In the genomic region with DNA sequence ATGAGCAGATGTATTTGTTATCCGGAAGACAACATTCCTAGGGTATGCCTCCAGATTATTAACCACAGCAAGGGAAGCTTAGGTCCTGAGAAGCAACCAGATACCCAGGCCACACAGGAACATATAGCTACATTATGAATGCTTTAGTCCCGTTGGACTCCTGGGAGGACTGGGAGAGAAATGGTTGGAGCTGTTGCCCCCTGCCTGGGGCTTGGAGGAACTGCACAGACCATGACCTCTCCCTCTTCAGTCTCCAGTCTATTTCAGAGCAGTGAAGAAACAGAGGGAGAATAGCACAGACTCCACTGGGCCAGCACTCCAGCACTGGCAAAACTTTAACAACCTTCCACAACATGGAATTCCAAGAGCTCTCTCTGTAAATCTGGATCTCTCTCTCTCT, we compare ENCODE assay signal across 8 mouse cellular contexts. TPM values are rescaled to one million over a fixed set of nuclear protein-coding genes. Genes with fewer than 3 reads are reported as not detected.
DNase-seq lines count a peak whose midpoint lies in the region; ATAC-seq and TF ChIP-seq lines count a peak whose summit lies in the region.

No protein-coding gene starts in this region.

- H3K79me2 ChIP-seq in CH12.LX (replicated peaks; ENCODE audit: control insufficient read depth, extremely low read depth, insufficient read depth, poor library complexity, severe bottlenecking) = no peaks in the 10 kb centered on the region

- no peak overlapping the region for H3K4me2 ChIP-seq in hindbrain, embryonic 11.5 days (replicated peaks; ENCODE audit: low read depth, low read length)
- no peak overlapping the region for H3K4me2 ChIP-seq in hindbrain, embryonic 16.5 days (ENCODE audit: low read length)
- no peak overlapping the region for H3K4me2 ChIP-seq in CH12.LX (ENCODE audit: insufficient read depth, low read depth, poor library complexity, severe bottlenecking)
- H3K4me2 ChIP-seq in intestine, embryonic 16.5 days (ENCODE audit: low read depth, low read length) = no peak overlapping the region
- no peak overlapping the region for H3K4me2 ChIP-seq in forebrain, embryonic 11.5 days (ENCODE audit: low read depth, low read length, severe bottlenecking)

- H3K9ac ChIP-seq in hindbrain, embryonic 11.5 days (ENCODE audit: low read depth, low read length) = no peak overlapping the region
- H3K9ac ChIP-seq in hindbrain, embryonic 16.5 days (ENCODE audit: low read depth, low read length) = no peak overlapping the region
- no peak overlapping the region for H3K9ac ChIP-seq in CH12.LX (ENCODE audit: insufficient read depth, low read depth)
- H3K9ac ChIP-seq in intestine, embryonic 16.5 days (ENCODE audit: low read depth, low read length) = no peak overlapping the region
- no peak overlapping the region for H3K9ac ChIP-seq in forebrain, embryonic 11.5 days (ENCODE audit: low read length)

- in situ Hi-C loops in CH12.LX (cut with MboI; ENCODE audit: low pct_ligation_motif_present, low pct_unique_long_range_greater_than_20kb, low sequenced_read_pairs) = no loop called here

- ATAC-seq in hindbrain, embryonic 11.5 days (ENCODE audit: low FRiP score) = no peak
- no peak for ATAC-seq in hindbrain, embryonic 16.5 days
- peak; percentile 68; the same call in 1 of the 2 replicates for ATAC-seq in intestine, embryonic 16.5 days
- ATAC-seq in forebrain, embryonic 11.5 days (replicated peaks; ENCODE audit: low FRiP score) = no peak

- H3K27me3 ChIP-seq in hindbrain, embryonic 11.5 days (ENCODE audit: control insufficient read depth, insufficient read depth, low read length) = no peaks in the 10 kb centered on the region
- H3K27me3 ChIP-seq in hindbrain, embryonic 16.5 days (replicated peaks; ENCODE audit: control insufficient read depth, insufficient read depth, low read length) = no peaks in the 10 kb centered on the region
- H3K27me3 ChIP-seq in CH12.LX (replicated peaks) = no peaks in the 10 kb centered on the region
- no peaks in the 10 kb centered on the region for H3K27me3 ChIP-seq in intestine, embryonic 16.5 days (replicated peaks; ENCODE audit: control insufficient read depth, insufficient read depth, low read length)
- H3K27me3 ChIP-seq in forebrain, embryonic 11.5 days (ENCODE audit: control insufficient read depth, insufficient read depth, low read length) = no peaks in the 10 kb centered on the region

- no peaks in the 10 kb centered on the region for H3K9me3 ChIP-seq in hindbrain, embryonic 11.5 days (ENCODE audit: control insufficient read depth, low read length)
- no peaks in the 10 kb centered on the region for H3K9me3 ChIP-seq in hindbrain, embryonic 16.5 days (ENCODE audit: control insufficient read depth, low read length)
- H3K9me3 ChIP-seq in CH12.LX (replicated peaks; ENCODE audit: low read length) = no peaks in the 10 kb centered on the region
- no peaks in the 10 kb centered on the region for H3K9me3 ChIP-seq in intestine, embryonic 16.5 days (ENCODE audit: control insufficient read depth, low read length)
- H3K9me3 ChIP-seq in forebrain, embryonic 11.5 days (ENCODE audit: control insufficient read depth, low read length) = no peaks in the 10 kb centered on the region

- no peak overlapping the region for H3K4me3 ChIP-seq in hindbrain, embryonic 11.5 days (ENCODE audit: low read depth, low read length)
- no peak overlapping the region for H3K4me3 ChIP-seq in hindbrain, embryonic 16.5 days (ENCODE audit: low read length)
- no peak overlapping the region for H3K4me3 ChIP-seq in CH12.LX (replicated peaks in 1 of 3; ENCODE audit: low read depth in 2 of 3, low read length in 2 of 3, poor library complexity in 1 of 3)
- H3K4me3 ChIP-seq in bone marrow, adult 2 months (replicated peaks; ENCODE audit: control insufficient read depth, low read depth, low read length) = no peak overlapping the region
- H3K4me3 ChIP-seq in intestine, embryonic 16.5 days (ENCODE audit: low read length) = no peak overlapping the region
- no peak overlapping the region for H3K4me3 ChIP-seq in forebrain, embryonic 11.5 days (ENCODE audit: low read depth, low read length)

- H3K4me1 ChIP-seq in hindbrain, embryonic 11.5 days (replicated peaks; ENCODE audit: control insufficient read depth, insufficient read depth, low read length) = no peaks in the 10 kb centered on the region
- peaks cover 8% of the 10 kb centered on the region; the same call in 1 of the 2 replicates for H3K4me1 ChIP-seq in hindbrain, embryonic 16.5 days (ENCODE audit: control insufficient read depth, insufficient read depth, low read depth, low read length)
- H3K4me1 ChIP-seq in CH12.LX (ENCODE audit: control insufficient read depth in 1 of 2, insufficient read depth in 2 of 2) = peaks cover 26 to 44% of the 10 kb centered on the region in 2 experiments
- H3K4me1 ChIP-seq in bone marrow, adult 2 months (ENCODE audit: control insufficient read depth, insufficient read depth, low read length) = peaks cover 1% of the 10 kb centered on the region
- peaks cover 12% of the 10 kb centered on the region for H3K4me1 ChIP-seq in intestine, embryonic 16.5 days (ENCODE audit: control insufficient read depth, insufficient read depth, low read length)
- no peaks in the 10 kb centered on the region for H3K4me1 ChIP-seq in forebrain, embryonic 11.5 days (replicated peaks; ENCODE audit: control insufficient read depth, insufficient read depth, low read length)

- DNase-seq in hindbrain, embryonic 11.5 days (ENCODE audit: low spot score) = peak; percentile 55
- peak; percentile 70 for DNase-seq in CH12.LX (ENCODE audit: extremely low read depth)
- DNase-seq in mesoderm, embryonic 11.5 days (ENCODE audit: low read depth, low spot score) = peak; percentile 55
- DNase-seq in forebrain, embryonic 11.5 days (ENCODE audit: low spot score) = no peak
- DNase-seq in layer of hippocampus, adult 9-10 months (ENCODE audit: low spot score) = no peak

- no peak overlapping the region for H3K27ac ChIP-seq in hindbrain, embryonic 11.5 days (ENCODE audit: low read depth, low read length)
- no peak overlapping the region for H3K27ac ChIP-seq in hindbrain, embryonic 16.5 days (ENCODE audit: low read depth, low read length)
- H3K27ac ChIP-seq in CH12.LX (ENCODE audit: insufficient read depth, low read depth) = no peak overlapping the region
- no peak overlapping the region for H3K27ac ChIP-seq in bone marrow, adult 2 months (ENCODE audit: control insufficient read depth, insufficient read depth, low read depth, low read length, poor library complexity)
- no peak overlapping the region for H3K27ac ChIP-seq in intestine, embryonic 16.5 days (ENCODE audit: low read length)
- no peak overlapping the region for H3K27ac ChIP-seq in forebrain, embryonic 11.5 days (ENCODE audit: low read depth, low read length)

- no peaks in the 10 kb centered on the region for H3K36me3 ChIP-seq in hindbrain, embryonic 11.5 days (ENCODE audit: control insufficient read depth, insufficient read depth, low read length)
- H3K36me3 ChIP-seq in hindbrain, embryonic 16.5 days (ENCODE audit: control insufficient read depth, insufficient read depth, low read length) = no peaks in the 10 kb centered on the region
- peaks cover 0 to 3% of the 10 kb centered on the region in 2 experiments for H3K36me3 ChIP-seq in CH12.LX (replicated peaks in 1 of 2; ENCODE audit: control insufficient read depth in 1 of 2, insufficient read depth in 1 of 2, low read length in 1 of 2)
- no peaks in the 10 kb centered on the region for H3K36me3 ChIP-seq in intestine, embryonic 16.5 days (ENCODE audit: control insufficient read depth, insufficient read depth, low read length)
- H3K36me3 ChIP-seq in forebrain, embryonic 11.5 days (ENCODE audit: control insufficient read depth, insufficient read depth, low read length) = no peaks in the 10 kb centered on the region

- WGBS in hindbrain, embryonic 11.5 days = 46% methylated on average over 2 of the region's 2 CpGs
- 48% methylated on average over 2 of the region's 2 CpGs for WGBS in hindbrain, embryonic 16.5 days
- WGBS in bone marrow, adult 2 months = 47% methylated on average over 2 of the region's 2 CpGs
- 41% methylated on average over 2 of the region's 2 CpGs for WGBS in intestine, embryonic 16.5 days
- 46% methylated on average over 2 of the region's 2 CpGs for WGBS in forebrain, embryonic 11.5 days

- dilution Hi-C loops in CH12.LX (cut with MboI; ENCODE audit: extremely low pct_ligation_motif_present, extremely low pct_unique_long_range_greater_than_20kb, low sequenced_read_pairs) = no loop called here

- TF ChIP-seq EP300 in CH12.LX (IDR thresholded peaks at IDR 0.05; ENCODE audit: low read length) = no peak

- no peak for TF ChIP-seq POLR2A in CH12.LX (IDR thresholded peaks at IDR 0.05; ENCODE audit: low read depth, low read length)
- no peak for TF ChIP-seq POLR2A in bone marrow, adult 2 months (IDR thresholded peaks at IDR 0.05; ENCODE audit: borderline replicate concordance, control insufficient read depth, low read depth, low read length)

- peak; percentile 56 to 83 for TF ChIP-seq CTCF in CH12.LX (conservative IDR thresholded peaks at IDR 0.05 in 1 of 2, IDR thresholded peaks at IDR 0.05 in 1 of 2; ENCODE audit: low read depth in 2 of 2, low read length in 2 of 2)
- peak; percentile 60 for TF ChIP-seq CTCF in bone marrow, adult 2 months (IDR thresholded peaks at IDR 0.05; ENCODE audit: control insufficient read depth, insufficient read depth, low read length)

- TF ChIP-seq RAD21 in CH12.LX (IDR thresholded peaks at IDR 0.05; ENCODE audit: low read depth, low read length) = peak; percentile 71

TF ChIP-seq in CH12.LX, 34 proteins besides CTCF, POLR2A, EP300 and RAD21 (continues in another document):
- no peak for TF ChIP-seq CHD1 (IDR thresholded peaks at IDR 0.05; ENCODE audit: low read depth, low read length)
- TF ChIP-seq USF1 (IDR thresholded peaks at IDR 0.05; ENCODE audit: low read depth, low read length) = no peak
- TF ChIP-seq UBTF (IDR thresholded peaks at IDR 0.05; ENCODE audit: low read depth, low read length) = no peak
- no peak for TF ChIP-seq HCFC1 (IDR thresholded peaks at IDR 0.05; ENCODE audit: low read depth, low read length)
- no peak for TF ChIP-seq KAT2A (IDR thresholded peaks at IDR 0.05; ENCODE audit: insufficient replicate concordance, low read length)
- TF ChIP-seq MYC (IDR thresholded peaks at IDR 0.05; ENCODE audit: low read depth, low read length) = no peak
- TF ChIP-seq CHD2 (IDR thresholded peaks at IDR 0.05; ENCODE audit: low read length) = no peak
- TF ChIP-seq SMC3 (IDR thresholded peaks at IDR 0.05; ENCODE audit: low read depth, low read length) = peak; percentile 82
- TF ChIP-seq ZMIZ1 (IDR thresholded peaks at IDR 0.05; ENCODE audit: low read depth, low read length) = no peak

RNA-seq across cellular contexts. Expression of gene Prkag2, which starts 17.9 kb away (rescaled TPM):
- polyA plus RNA-seq in hindbrain, embryonic 11.5 days (2014; fragmentation: Nextera tagmentation; extraction: Ambion mirVana) = 56.7 and 57.3 TPM in 2 replicates
- 96.6 and 111 TPM in 2 replicates for polyA plus RNA-seq in hindbrain, embryonic 16.5 days (2015; fragmentation: Nextera tagmentation; extraction: Ambion mirVana)
- total RNA-seq in CH12.LX (2012; rRNA removed) = 4.6 and 5.9 TPM in 2 replicates
- total RNA-seq in CH12.LX (2014; rRNA removed) = 8.8 and 10.0 TPM in 2 replicates
- polyA plus RNA-seq in CH12.LX (2012; ENCODE audit: insufficient read length, low read depth) = 21.2 and 21.6 TPM in 2 replicates
- 8.9 and 13.7 TPM in 2 replicates for polyA plus RNA-seq in bone marrow, adult 2 months (2011; ENCODE audit: insufficient read depth, insufficient read length, low replicate concordance, missing spikeins)
- polyA plus RNA-seq in intestine, embryonic 16.5 days (2015; fragmentation: Nextera tagmentation; extraction: Ambion mirVana) = 53.0 and 54.1 TPM in 2 replicates
- 51.9 and 54.4 TPM in 2 replicates for polyA plus RNA-seq in forebrain, embryonic 11.5 days (2014; fragmentation: Nextera tagmentation; extraction: Ambion mirVana)

Comparison
In these comparisons a context has a peak if more than half of its experiments do, and no peak if none do; other contexts are left out.
1. DNase-seq: peak in hindbrain, embryonic 11.5 days (single experiment), CH12.LX (single experiment) and mesoderm, embryonic 11.5 days (single experiment); none in forebrain, embryonic 11.5 days (single experiment) and layer of hippocampus, adult 9-10 months (single experiment).